Mouse (Mus musculus) megakaryocyte, embryonic 14.5 days (primary cell): ENCODE measurements around the gene Iqcf3.

ENCODE experiments used
- FLI1 ChIP-seq: IDR thresholded peaks from 2 replicates; pipeline ENCODE4 v1.6.1; 2012; ENCODE audit warnings: low read length, inconsistent platforms, mixed read lengths
- GATA1 ChIP-seq: IDR thresholded peaks from 3 replicates; pipeline ENCODE4 v1.6.1; 2012; ENCODE audit warnings: mixed read lengths, low read length, inconsistent platforms, borderline replicate concordance

DNA sequence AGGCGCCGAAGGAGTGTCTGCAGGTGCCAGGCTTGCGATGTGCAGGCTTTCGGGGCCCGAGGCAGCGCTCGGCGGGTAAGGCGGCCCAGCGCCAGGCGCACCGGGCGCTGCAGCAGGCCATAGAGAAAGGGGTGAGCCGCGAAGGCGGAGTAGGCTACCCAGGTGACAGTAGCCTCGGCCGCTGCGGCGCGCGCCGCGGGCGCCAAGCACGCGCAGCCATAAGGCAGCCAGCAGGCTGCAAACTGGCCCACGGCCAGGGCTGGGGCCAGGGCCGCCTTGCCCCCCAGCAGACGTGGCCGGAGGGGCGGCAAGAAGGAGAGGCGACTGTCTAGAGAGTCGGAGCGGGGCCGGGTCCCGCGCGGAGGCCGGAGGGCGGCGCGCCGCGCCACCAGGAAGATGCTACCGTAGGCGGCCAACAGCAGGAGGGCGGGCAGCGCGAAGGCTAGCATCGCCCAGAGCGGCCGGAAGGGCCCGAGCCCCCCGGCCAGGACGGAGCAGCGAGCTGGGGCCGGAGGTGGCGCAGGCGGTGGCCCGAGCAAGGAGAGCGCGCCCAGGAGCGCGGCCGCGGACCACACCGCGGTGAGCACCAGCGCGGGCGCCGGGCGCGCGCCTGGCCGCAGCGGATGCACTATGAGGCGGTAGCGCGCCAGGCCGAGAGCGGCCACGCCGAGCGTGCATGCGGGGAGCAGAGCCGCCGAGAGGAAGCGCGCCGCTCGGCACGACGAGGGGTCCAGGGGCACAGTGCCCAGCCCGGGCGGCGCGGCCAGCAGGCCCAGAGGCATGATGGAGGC is 96.5 kb downstream of the Iqcf3 start:
- TF ChIP-seq GATA1: no peak
- no peak for TF ChIP-seq FLI1
